Mouse (Mus musculus): ENCODE results near the gene Tmem8b. TPM values are rescaled to one million over a fixed set of nuclear protein-coding genes. Genes with fewer than 3 reads are reported as not detected.

Gene Tmem8b
- polyA plus RNA-seq, 1 experiment from 2014 or later: 4.2 TPM

GRCm38 (mm10) chr4:43729794-43730550 lies 61.2 kb downstream of the Tmem8b start, which contains the start of gene Spaar:
Spaar (plus strand) TSS chr4:43730034.
- ATAC-seq (replicated peaks; ENCODE audit: low FRiP score, low TSS enrichment, low read depth) (no peak), DNase-seq (ENCODE audit: low spot score) (no peak)
- 53% methylated on average over 14 of the region's 14 CpGs for WGBS
- no peaks in the 10 kb centered on the region for H3K9me3 ChIP-seq (ENCODE audit: control insufficient read depth, low read length)
- no peak within 1 kb of the TSS for H3K9ac ChIP-seq (ENCODE audit: low read length)
- no peaks in the 10 kb centered on the region for H3K36me3 ChIP-seq (ENCODE audit: control insufficient read depth, insufficient read depth, low read length)
- peaks cover 22% of the 10 kb centered on the region for H3K4me1 ChIP-seq (replicated peaks; ENCODE audit: control insufficient read depth, insufficient read depth, low read length)
- no peaks in the 10 kb centered on the region for H3K27me3 ChIP-seq (replicated peaks; ENCODE audit: control insufficient read depth, insufficient read depth, low read length)
- peak within 1 kb of the TSS; percentile 57; the same call in 1 of the 2 replicates for H3K27ac ChIP-seq (ENCODE audit: low read depth)
- no peak within 1 kb of the TSS for H3K4me3 ChIP-seq (ENCODE audit: low read depth, low read length)
- H3K4me2 ChIP-seq (ENCODE audit: low read length): no peak within 1 kb of the TSS

GRCm38 (mm10) chr4:43730750-43731297 lies 62.1 kb downstream of the Tmem8b start:
- no peak overlapping the region for H3K4me3 ChIP-seq (ENCODE audit: low read depth, low read length)
- H3K4me2 ChIP-seq (ENCODE audit: low read length): no peak overlapping the region
- no peaks in the 10 kb centered on the region for H3K27me3 ChIP-seq (replicated peaks; ENCODE audit: control insufficient read depth, insufficient read depth, low read length)
- H3K36me3 ChIP-seq (ENCODE audit: control insufficient read depth, insufficient read depth, low read length): no peaks in the 10 kb centered on the region
- H3K4me1 ChIP-seq (replicated peaks; ENCODE audit: control insufficient read depth, insufficient read depth, low read length): peaks cover 22% of the 10 kb centered on the region
- ATAC-seq (replicated peaks; ENCODE audit: low FRiP score, low TSS enrichment, low read depth): no peak
- no peak overlapping the region for H3K9ac ChIP-seq (ENCODE audit: low read length)
- H3K9me3 ChIP-seq (ENCODE audit: control insufficient read depth, low read length): no peaks in the 10 kb centered on the region
- DNase-seq (ENCODE audit: low spot score): no peak
- H3K27ac ChIP-seq (ENCODE audit: low read depth): no peak overlapping the region
- WGBS: 64% methylated on average over 21 of the region's 21 CpGs

GRCm38 (mm10) chr4:43732171-43732570 lies 63.4 kb downstream of the Tmem8b start:
- ATAC-seq (replicated peaks; ENCODE audit: low FRiP score, low TSS enrichment, low read depth): no peak
- no peak for DNase-seq (ENCODE audit: low spot score)
- Histone ChIP-seq H3K4me3 (ENCODE audit: low read depth, low read length) (no peak overlapping the region), H3K4me1 (replicated peaks; ENCODE audit: control insufficient read depth, insufficient read depth, low read length) (peaks cover 17% of the 10 kb centered on the region), H3K27ac (ENCODE audit: low read depth) (no peak overlapping the region), H3K9me3 (ENCODE audit: control insufficient read depth, low read length) (no peaks in the 10 kb centered on the region), H3K27me3 (replicated peaks; ENCODE audit: control insufficient read depth, insufficient read depth, low read length) (no peaks in the 10 kb centered on the region), H3K36me3 (ENCODE audit: control insufficient read depth, insufficient read depth, low read length) (no peaks in the 10 kb centered on the region), H3K4me2 (ENCODE audit: low read length) (no peak overlapping the region), H3K9ac (ENCODE audit: low read length) (no peak overlapping the region)
- WGBS: 12% methylated on average over 1 of the region's 1 CpGs

GRCm38 (mm10) chr4:43733186-43733585 lies 64.4 kb downstream of the Tmem8b start:
- DNase-seq (ENCODE audit: low spot score): no peak
- Histone ChIP-seq H3K4me2 (ENCODE audit: low read length) (no peak overlapping the region), H3K36me3 (ENCODE audit: control insufficient read depth, insufficient read depth, low read length) (no peaks in the 10 kb centered on the region), H3K4me3 (ENCODE audit: low read depth, low read length) (no peak overlapping the region), H3K27ac (ENCODE audit: low read depth) (no peak overlapping the region), H3K9me3 (ENCODE audit: control insufficient read depth, low read length) (no peaks in the 10 kb centered on the region), H3K27me3 (replicated peaks; ENCODE audit: control insufficient read depth, insufficient read depth, low read length) (no peaks in the 10 kb centered on the region), H3K4me1 (replicated peaks; ENCODE audit: control insufficient read depth, insufficient read depth, low read length) (peaks cover 9% of the 10 kb centered on the region), H3K9ac (ENCODE audit: low read length) (no peak overlapping the region)
- WGBS: 85% methylated on average over 5 of the region's 5 CpGs
- no peak for ATAC-seq (replicated peaks; ENCODE audit: low FRiP score, low TSS enrichment, low read depth)

GRCm38 (mm10) chr4:43737144-43737543 lies 68.4 kb downstream of the Tmem8b start:
- ATAC-seq (replicated peaks; ENCODE audit: low FRiP score, low TSS enrichment, low read depth) (no peak), DNase-seq (ENCODE audit: low spot score) (no peak)
- Histone ChIP-seq H3K4me2 (ENCODE audit: low read length) (no peak overlapping the region), H3K27me3 (replicated peaks; ENCODE audit: control insufficient read depth, insufficient read depth, low read length) (no peaks in the 10 kb centered on the region), H3K27ac (ENCODE audit: low read depth) (no peak overlapping the region), H3K4me3 (ENCODE audit: low read depth, low read length) (no peak overlapping the region), H3K4me1 (replicated peaks; ENCODE audit: control insufficient read depth, insufficient read depth, low read length) (no peaks in the 10 kb centered on the region), H3K36me3 (ENCODE audit: control insufficient read depth, insufficient read depth, low read length) (no peaks in the 10 kb centered on the region), H3K9ac (ENCODE audit: low read length) (no peak overlapping the region), H3K9me3 (ENCODE audit: control insufficient read depth, low read length) (no peaks in the 10 kb centered on the region)
- 79% methylated on average over 6 of the region's 6 CpGs for WGBS

GRCm38 (mm10) chr4:43738989-43739674 lies 70.4 kb downstream of the Tmem8b start:
- Histone ChIP-seq H3K27me3 (replicated peaks; ENCODE audit: control insufficient read depth, insufficient read depth, low read length) (no peaks in the 10 kb centered on the region), H3K4me2 (ENCODE audit: low read length) (no peak overlapping the region), H3K9me3 (ENCODE audit: control insufficient read depth, low read length) (no peaks in the 10 kb centered on the region), H3K36me3 (ENCODE audit: control insufficient read depth, insufficient read depth, low read length) (no peaks in the 10 kb centered on the region), H3K4me3 (ENCODE audit: low read depth, low read length) (no peak overlapping the region), H3K4me1 (replicated peaks; ENCODE audit: control insufficient read depth, insufficient read depth, low read length) (no peaks in the 10 kb centered on the region), H3K27ac (ENCODE audit: low read depth) (no peak overlapping the region), H3K9ac (ENCODE audit: low read length) (no peak overlapping the region)
- DNase-seq (ENCODE audit: low spot score): no peak
- 59% methylated on average over 8 of the region's 8 CpGs for WGBS
- ATAC-seq (replicated peaks; ENCODE audit: low FRiP score, low TSS enrichment, low read depth): no peak

GRCm38 (mm10) chr4:43741526-43741925 lies 72.8 kb downstream of the Tmem8b start:
- H3K27me3 ChIP-seq (replicated peaks; ENCODE audit: control insufficient read depth, insufficient read depth, low read length): no peaks in the 10 kb centered on the region
- 54% methylated on average over 5 of the region's 5 CpGs for WGBS
- H3K27ac ChIP-seq (ENCODE audit: low read depth): no peak overlapping the region
- H3K36me3 ChIP-seq (ENCODE audit: control insufficient read depth, insufficient read depth, low read length): no peaks in the 10 kb centered on the region
- H3K4me2 ChIP-seq (ENCODE audit: low read length): no peak overlapping the region
- DNase-seq (ENCODE audit: low spot score): no peak
- no peak overlapping the region for H3K9ac ChIP-seq (ENCODE audit: low read length)
- H3K4me3 ChIP-seq (ENCODE audit: low read depth, low read length): no peak overlapping the region
- H3K9me3 ChIP-seq (ENCODE audit: control insufficient read depth, low read length): no peaks in the 10 kb centered on the region
- H3K4me1 ChIP-seq (replicated peaks; ENCODE audit: control insufficient read depth, insufficient read depth, low read length): no peaks in the 10 kb centered on the region
- no peak for ATAC-seq (replicated peaks; ENCODE audit: low FRiP score, low TSS enrichment, low read depth)
